Mouse (Mus musculus): Measurements from ENCODE around the gene Pak4.

- TF ChIP-seq CTCF (IDR thresholded peaks at IDR 0.05; ENCODE audit: control insufficient read depth, insufficient read depth, low read length) (no peak), POLR2A (IDR thresholded peaks at IDR 0.05; ENCODE audit: borderline replicate concordance, control insufficient read depth, low read depth, low read length) (no peak)
These were observed 15.1 kb downstream of the Pak4 start for GRCm38 (mm10) chr7:28582841-28583240.

All from bone marrow, adult 2 months (tissue).